In the genomic region with DNA sequence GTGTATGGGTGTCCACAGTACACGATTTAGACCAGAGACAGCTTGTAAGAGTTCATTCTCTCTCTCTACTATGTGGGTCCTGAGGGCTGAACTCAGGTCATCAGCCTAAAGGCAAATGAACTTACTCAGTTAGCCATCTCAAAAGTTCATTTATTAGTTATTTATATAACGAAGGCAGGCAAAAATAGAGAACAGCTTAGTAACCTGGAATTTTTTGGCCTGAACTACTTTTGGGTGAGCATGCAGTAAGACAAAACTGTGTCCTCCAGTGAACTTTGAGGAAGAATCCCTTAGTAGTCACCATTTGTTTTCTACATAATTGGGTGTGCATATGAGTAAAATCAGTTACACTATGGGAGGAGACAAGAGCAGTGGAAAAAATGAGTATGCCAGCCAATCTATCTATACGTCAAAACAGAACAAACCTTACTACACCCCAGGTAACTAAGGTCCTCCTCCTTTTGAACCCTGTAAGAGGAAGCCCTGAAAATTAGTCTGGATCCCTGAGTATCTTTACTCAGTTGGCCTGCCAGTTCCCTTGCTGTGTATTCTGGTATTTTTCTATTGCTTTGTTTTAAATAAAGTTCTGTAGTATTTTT, we compare ENCODE assay signal across 17 mouse cellular contexts. TPM values are rescaled to one million over a fixed set of nuclear protein-coding genes. Genes with fewer than 3 reads are reported as not detected.
"Had no signal": no experiment of that assay in that cellular context is flagged by ENCODE, and none has a peak within 500 bp of the region (broad histone marks: within the 10 kb centered on the region; RNA-seq: fewer than 3 reads in every experiment).

No protein-coding gene starts in this region.

- H3K27ac ChIP-seq: limb, embryonic 12.5 days; limb, embryonic 15.5 days; liver, embryonic 13.5 days; macrophage; stomach, embryonic 15.5 days had no signal

- H3K9ac ChIP-seq: limb, embryonic 12.5 days; limb, embryonic 15.5 days; liver, embryonic 13.5 days; stomach, embryonic 15.5 days had no signal

- H3K27me3 ChIP-seq: limb, embryonic 12.5 days; limb, embryonic 15.5 days; liver, embryonic 13.5 days; stomach, embryonic 15.5 days had no signal

- H3K9me3 ChIP-seq: limb, embryonic 12.5 days; limb, embryonic 15.5 days; liver, embryonic 13.5 days; stomach, embryonic 15.5 days had no signal

- ATAC-seq: intestine, postnatal 0 days had no signal

- H3K36me3 ChIP-seq: limb, embryonic 12.5 days; limb, embryonic 15.5 days; liver, embryonic 13.5 days; stomach, embryonic 15.5 days had no signal

- H3K4me2 ChIP-seq: limb, embryonic 12.5 days; limb, embryonic 15.5 days; liver, embryonic 13.5 days; stomach, embryonic 15.5 days had no signal

- H3K4me1 ChIP-seq: stomach, embryonic 15.5 days had no signal

- H3K4me3 ChIP-seq: limb, embryonic 12.5 days; limb, embryonic 15.5 days; liver, embryonic 13.5 days; stomach, embryonic 15.5 days had no signal

- DNase-seq: left cerebral cortex, postnatal 4 days; liver, embryonic 13.5 days; lung, adult 2 months; midbrain, embryonic 14.5 days; right cerebral cortex, adult 18-20 months; right cerebral cortex, postnatal 14 days; spleen, adult 18-20 months; thymus, postnatal 25 days had no signal

RNA-seq across cellular contexts. Expression of a gene that starts 53.1 kb away (rescaled TPM):
- total RNA-seq: megakaryocyte, adult 5-6 weeks had no signal
- polyA plus RNA-seq: intestine, postnatal 0 days; limb, embryonic 12.5 days; limb, embryonic 15.5 days; liver, embryonic 13.5 days; liver, embryonic 16.5 days; macrophage; neural tube, embryonic 11.5 days; thymus, postnatal 0 days had no signal
